ENCODE assay signal across 8 mouse cellular contexts in the genomic region with DNA sequence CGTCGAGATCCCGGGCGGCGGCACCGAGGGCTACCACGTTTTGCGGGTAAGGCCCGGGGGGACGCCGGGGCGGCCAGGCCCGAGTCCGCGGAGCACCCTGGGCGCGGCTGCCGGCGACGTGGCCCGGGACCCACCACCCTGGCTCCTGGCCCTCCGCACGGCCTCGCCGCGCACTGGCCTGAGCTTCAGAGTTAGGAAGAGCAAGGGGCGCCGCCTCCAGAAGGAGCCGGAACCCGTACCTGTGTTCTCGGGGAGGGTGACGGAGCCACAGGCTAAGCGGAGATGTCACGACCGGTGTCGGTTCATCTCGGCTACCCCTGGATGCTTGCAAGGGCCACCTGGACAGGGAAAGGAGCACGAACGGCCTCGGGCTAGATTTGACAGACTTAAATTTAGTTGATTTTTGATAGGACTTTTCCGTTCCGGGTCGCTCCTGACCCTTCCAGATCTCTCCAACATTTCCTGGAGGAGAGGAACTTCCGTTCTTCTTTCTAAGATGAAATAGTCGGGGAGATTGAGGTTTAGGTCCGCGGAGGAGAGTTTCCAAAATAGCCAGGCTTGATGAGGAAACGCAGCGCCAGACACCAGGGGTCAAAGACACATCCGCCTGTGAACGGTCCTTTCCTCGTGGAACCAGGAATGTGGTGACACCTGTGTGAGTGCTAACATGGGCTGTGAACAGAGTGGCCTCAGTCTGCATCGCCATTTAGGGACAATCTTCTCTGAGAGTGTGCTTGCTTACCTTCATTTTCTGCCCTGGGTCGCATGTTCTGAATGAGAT. TPM values are rescaled to one million over a fixed set of nuclear protein-coding genes. Genes with fewer than 3 reads are reported as not detected.
DNase-seq lines count a peak whose midpoint lies in the region; ATAC-seq and TF ChIP-seq lines count a peak whose summit lies in the region.

A gene (minus strand): TSS at position 394 of the 781 bp plus-strand sequence.

- peak within 1 kb of the TSS; percentile 92 for H3K9ac ChIP-seq in MEL (ENCODE audit: control insufficient read depth, low read depth, low read length, poor library complexity, severe bottlenecking)
- H3K9ac ChIP-seq in hindbrain, embryonic 11.5 days (ENCODE audit: low read depth, low read length): peak within 1 kb of the TSS; percentile 80
- peak within 1 kb of the TSS; percentile 89 for H3K9ac ChIP-seq in liver, embryonic 15.5 days

- no peaks in the 10 kb centered on the region for H3K9me3 ChIP-seq in MEL (replicated peaks; ENCODE audit: insufficient read depth, low read length)
- H3K9me3 ChIP-seq in hindbrain, embryonic 11.5 days (ENCODE audit: control insufficient read depth, low read length): no peaks in the 10 kb centered on the region
- H3K9me3 ChIP-seq in liver, embryonic 15.5 days (replicated peaks): no peaks in the 10 kb centered on the region

- ATAC-seq in hindbrain, embryonic 11.5 days (ENCODE audit: low FRiP score): peak; percentile 89
- peak; percentile 75 for ATAC-seq in liver, embryonic 15.5 days (ENCODE audit: insufficient read depth)

- no peak for TF ChIP-seq CTCF in layer of hippocampus, adult 2 months (conservative IDR thresholded peaks at IDR 0.05)
- no peak for TF ChIP-seq CTCF in MEL (IDR thresholded peaks at IDR 0.05 in 2 of 3, conservative IDR thresholded peaks at IDR 0.05 in 1 of 3; ENCODE audit: control insufficient read depth in 1 of 3, insufficient read depth in 1 of 3, low read depth in 2 of 3, low read length in 3 of 3, poor library complexity in 1 of 3, severe bottlenecking in 1 of 3)
- TF ChIP-seq CTCF in olfactory bulb, adult 2 months (IDR thresholded peaks at IDR 0.05; ENCODE audit: insufficient read depth, low read depth, low read length): no peak

- peak within 1 kb of the TSS; percentile 53 for H3K4me2 ChIP-seq in hindbrain, embryonic 11.5 days (replicated peaks; ENCODE audit: low read depth, low read length)
- peak within 1 kb of the TSS; percentile 91 for H3K4me2 ChIP-seq in liver, embryonic 15.5 days

- peaks cover 7 to 18% of the 10 kb centered on the region in 2 experiments for H3K4me1 ChIP-seq in MEL (ENCODE audit: control insufficient read depth in 1 of 2, insufficient read depth in 2 of 2, low read length in 2 of 2)
- no peaks in the 10 kb centered on the region for H3K4me1 ChIP-seq in hindbrain, embryonic 11.5 days (replicated peaks; ENCODE audit: control insufficient read depth, insufficient read depth, low read length)
- H3K4me1 ChIP-seq in liver, embryonic 15.5 days (replicated peaks): peaks cover 40% of the 10 kb centered on the region
- H3K4me1 ChIP-seq in olfactory bulb, adult 2 months (ENCODE audit: control insufficient read depth, insufficient read depth, low read length): no peaks in the 10 kb centered on the region

- TF ChIP-seq POLR2A in MEL (IDR thresholded peaks at IDR 0.05; ENCODE audit: control insufficient read depth in 1 of 2, insufficient read depth in 1 of 2, low read depth in 1 of 2, low read length in 2 of 2, poor library complexity in 1 of 2): no peak
- no peak for TF ChIP-seq POLR2A in olfactory bulb, adult 2 months (IDR thresholded peaks at IDR 0.05; ENCODE audit: insufficient read depth, low read depth, low read length)

- H3K4me3 ChIP-seq in layer of hippocampus, adult 2 months: peak within 1 kb of the TSS; percentile 96
- H3K4me3 ChIP-seq in MEL (ENCODE audit: control insufficient read depth in 1 of 2, insufficient read depth in 1 of 2, low read depth in 2 of 2, low read length in 2 of 2): peak within 1 kb of the TSS; percentile 84 to 91
- peak within 1 kb of the TSS; percentile 88 for H3K4me3 ChIP-seq in hindbrain, embryonic 11.5 days (ENCODE audit: low read depth, low read length)
- H3K4me3 ChIP-seq in liver, embryonic 15.5 days (replicated peaks): peak within 1 kb of the TSS; percentile 91
- peak within 1 kb of the TSS; percentile 81 for H3K4me3 ChIP-seq in olfactory bulb, adult 2 months (ENCODE audit: insufficient read depth, low read depth, low read length)

- peak within 1 kb of the TSS; percentile 97 for H3K27ac ChIP-seq in layer of hippocampus, adult 2 months
- peak within 1 kb of the TSS; percentile 48 for H3K27ac ChIP-seq in MEL (ENCODE audit: control insufficient read depth, low read depth, low read length)
- H3K27ac ChIP-seq in hindbrain, embryonic 11.5 days (ENCODE audit: low read depth, low read length): peak within 1 kb of the TSS; percentile 74
- peak within 1 kb of the TSS; percentile 93 for H3K27ac ChIP-seq in liver, embryonic 15.5 days (replicated peaks)
- peak within 1 kb of the TSS; percentile 55 for H3K27ac ChIP-seq in olfactory bulb, adult 2 months (ENCODE audit: insufficient read depth, low read depth, low read length)

- peaks cover 2 to 3% of the 10 kb centered on the region in 2 experiments; a peak in 3 of 4 replicates for H3K27me3 ChIP-seq in MEL (ENCODE audit: control insufficient read depth in 1 of 2, insufficient read depth in 2 of 2, low read length in 2 of 2)
- H3K27me3 ChIP-seq in hindbrain, embryonic 11.5 days (ENCODE audit: control insufficient read depth, insufficient read depth, low read length): no peaks in the 10 kb centered on the region
- H3K27me3 ChIP-seq in liver, embryonic 15.5 days: peaks cover 15% of the 10 kb centered on the region; the same call in 1 of the 2 replicates

- TF ChIP-seq EP300 in MEL (IDR thresholded peaks at IDR 0.05; ENCODE audit: low read depth in 1 of 2, low read length in 2 of 2): no peak

- no peak for TF ChIP-seq RAD21 in MEL (IDR thresholded peaks at IDR 0.05; ENCODE audit: low read depth, low read length)

- under 1% methylated on average over 48 of the region's 54 CpGs for WGBS in hindbrain, embryonic 11.5 days
- under 1% methylated on average over 52 of the region's 54 CpGs for WGBS in liver, embryonic 15.5 days (ENCODE audit: insufficient replicate concordance)
- under 1% methylated on average over 54 of the region's 54 CpGs for WGBS in olfactory bulb, adult 2 months

- peaks cover 8 to 29% of the 10 kb centered on the region in 2 experiments; a peak in 3 of 4 replicates for H3K36me3 ChIP-seq in MEL (ENCODE audit: control insufficient read depth in 1 of 2, insufficient read depth in 2 of 2, low read length in 2 of 2)
- H3K36me3 ChIP-seq in hindbrain, embryonic 11.5 days (ENCODE audit: control insufficient read depth, insufficient read depth, low read length): no peaks in the 10 kb centered on the region
- no peaks in the 10 kb centered on the region for H3K36me3 ChIP-seq in liver, embryonic 15.5 days (replicated peaks)

- DNase-seq in layer of hippocampus, adult 2 months (ENCODE audit: low spot score in 2 of 2): peak in 1 of 2 experiments; percentile 22
- no peak for DNase-seq in layer of hippocampus, adult 9-10 months (ENCODE audit: low spot score)
- peak; percentile 54 for DNase-seq in MEL (ENCODE audit: low read depth, low spot score)
- peak; percentile 22 for DNase-seq in embryo, embryonic 11 days
- no peak for DNase-seq in hindbrain, embryonic 11.5 days (ENCODE audit: low spot score)
- no peak for DNase-seq in adrenal gland, postnatal 25 days

- H3K79me2 ChIP-seq in MEL (ENCODE audit: control insufficient read depth, insufficient read depth, low read length, poor library complexity): peaks cover 44% of the 10 kb centered on the region

TF ChIP-seq in MEL, 35 proteins besides CTCF, POLR2A, EP300 and RAD21:
- no peak for TF ChIP-seq POLR2AphosphoS5 (IDR thresholded peaks at IDR 0.05; ENCODE audit: borderline replicate concordance, low read depth, low read length)
- 0 out of 2 replicates have a peak, but pooled peaks have one; percentile 30 for TF ChIP-seq UBTF (IDR thresholded peaks at IDR 0.05; ENCODE audit: borderline replicate concordance, insufficient read depth, low read depth, low read length)

RNA-seq across cellular contexts. Expression of the gene that starts here (rescaled TPM):
- total RNA-seq in layer of hippocampus, adult 2 months (2021): not detected
- 0.52 and 0.81 TPM in 2 replicates for total RNA-seq in MEL (2012; rRNA removed)
- under 1 TPM in 1 of 2 experiments, not detected in 1; 0.24 TPM for polyA plus RNA-seq in MEL (2012; ENCODE audit: insufficient read depth in 1 of 2, insufficient read length in 2 of 2, low read depth in 1 of 2, low replicate concordance in 2 of 2, missing spikeins in 1 of 2)
- 3.6 and 4.3 TPM in 2 replicates for polyA plus RNA-seq in hindbrain, embryonic 11.5 days (2014; fragmentation: Nextera tagmentation; extraction: Ambion mirVana)
- polyA plus RNA-seq in liver, embryonic 15.5 days (2015; fragmentation: Nextera tagmentation; extraction: Ambion mirVana): 0.69 and 0.77 TPM in 2 replicates
- not detected in 2 replicates for polyA plus RNA-seq in olfactory bulb, adult 2 months (2012; ENCODE audit: insufficient read depth, insufficient read length, low replicate concordance, missing spikeins)
- total RNA-seq in adrenal gland, postnatal 25 days (2021): 0.52 TPM in 1 of 2 replicates, not detected in the other

Comparison
In these comparisons a context has a peak if more than half of its experiments do, and no peak if none do; other contexts are left out.
1. Peak in DNase-seq, H3K4me3 ChIP-seq, H3K27ac ChIP-seq and H3K9ac ChIP-seq in MEL; RNA of the gene not detected or under 1 TPM.
2. Peak in ATAC-seq, H3K4me3 ChIP-seq, H3K27ac ChIP-seq, H3K9ac ChIP-seq and H3K4me2 ChIP-seq in liver, embryonic 15.5 days; RNA of the gene not detected or under 1 TPM.